Comparison of ENCODE assay signal across 14 mouse cellular contexts in genomic region chr11:50638868-50639220, GRCm38 (mm10). TPM values are rescaled to one million over a fixed set of nuclear protein-coding genes. Genes with fewer than 3 reads are reported as not detected.
DNase-seq lines count a peak whose midpoint lies in the region; TF ChIP-seq lines count a peak whose summit lies in the region.
"Had no signal": no experiment of that assay in that cellular context is flagged by ENCODE, and none has a peak within 500 bp of the region (broad histone marks: within the 10 kb centered on the region; RNA-seq: fewer than 3 reads in every experiment).

No protein-coding gene starts in this region.

- WGBS in bone marrow, adult 2 months = 71% methylated on average over 3 of the region's 3 CpGs

- DNase-seq in gastrocnemius, adult 2 months = no peak
- no peak for DNase-seq in gastrocnemius, adult 18-20 months (ENCODE audit: low spot score)
- DNase-seq in adrenal gland, postnatal 14 days = no peak
- DNase-seq: adrenal gland, adult 2 months; adrenal gland, postnatal 10 days; adrenal gland, postnatal 36 days; forebrain, postnatal 0 days had no signal

- TF ChIP-seq CTCF in gastrocnemius, adult 2 months (IDR thresholded peaks at IDR 0.05) = no peak
- no peak for TF ChIP-seq CTCF in bone marrow, adult 2 months (IDR thresholded peaks at IDR 0.05; ENCODE audit: control insufficient read depth, insufficient read depth, low read length)

- intact Hi-C loops in gastrocnemius, adult 2 months (cut with DNase I) = loop anchor here (5.0 kb wide), 1 partner anchor 33 kb away; no protein-coding TSS in a partner anchor

- TF ChIP-seq POLR2A in bone marrow, adult 2 months (IDR thresholded peaks at IDR 0.05; ENCODE audit: borderline replicate concordance, control insufficient read depth, low read depth, low read length) = no peak

- no peaks in the 10 kb centered on the region for H3K4me1 ChIP-seq in bone marrow, adult 2 months (ENCODE audit: control insufficient read depth, insufficient read depth, low read length)
- H3K4me1 ChIP-seq in brown adipose tissue, adult 24 weeks (ENCODE audit: control insufficient read depth, insufficient read depth, insufficient read length, low read length) = peaks cover 21% of the 10 kb centered on the region
- H3K4me1 ChIP-seq: embryonic facial prominence, embryonic 12.5 days; forebrain, embryonic 13.5 days; forebrain, embryonic 15.5 days had no signal

- no peak overlapping the region for H3K4me3 ChIP-seq in gastrocnemius, adult 2 months
- H3K4me3 ChIP-seq in bone marrow, adult 2 months (replicated peaks; ENCODE audit: control insufficient read depth, low read depth, low read length) = no peak overlapping the region
- no peak overlapping the region for H3K4me3 ChIP-seq in brown adipose tissue, adult 24 weeks (ENCODE audit: insufficient read depth, low read depth, low read length)
- H3K4me3 ChIP-seq: embryonic facial prominence, embryonic 10.5 days; embryonic facial prominence, embryonic 12.5 days; forebrain, embryonic 13.5 days; forebrain, embryonic 15.5 days had no signal

- H3K27ac ChIP-seq in gastrocnemius, adult 2 months = peak overlapping the region; percentile 60
- 0 out of 2 replicates have a peak overlapping the region, but pooled peaks have one; percentile 23 for H3K27ac ChIP-seq in bone marrow, adult 2 months (ENCODE audit: control insufficient read depth, insufficient read depth, low read depth, low read length, poor library complexity)
- H3K27ac ChIP-seq in brown adipose tissue, adult 24 weeks (replicated peaks; ENCODE audit: low read depth, low read length) = peak overlapping the region; percentile 73
- H3K27ac ChIP-seq: embryonic facial prominence, embryonic 10.5 days; embryonic facial prominence, embryonic 12.5 days; forebrain, embryonic 13.5 days; forebrain, embryonic 15.5 days had no signal

RNA-seq across cellular contexts. Expression of gene Adamts2, which starts 37.0 kb away (rescaled TPM):
- 1 to 10 TPM; 6.1 to 9.8 TPM for total RNA-seq in gastrocnemius, adult 2 months (2021)
- 1 to 10 TPM; 4.8 to 5.6 TPM for total RNA-seq in gastrocnemius, adult 18-20 months (2021)
- 2.6 and 3.0 TPM in 2 replicates for polyA plus RNA-seq in bone marrow, adult 2 months (2011; ENCODE audit: insufficient read depth, insufficient read length, low replicate concordance, missing spikeins)
- 5.2 and 6.1 TPM in 2 replicates for polyA plus RNA-seq in brown adipose tissue, adult 24 weeks (2012; ENCODE audit: insufficient read depth, insufficient read length, missing spikeins)
- 14.2 and 14.4 TPM in 2 replicates for total RNA-seq in adrenal gland, postnatal 14 days (2021)
- total RNA-seq: MEL had no signal

Comparison
In these comparisons a context has a peak if more than half of its experiments do, and no peak if none do; other contexts are left out.
1. H3K27ac ChIP-seq: peak in every context shown above with its lines; median percentile 73 in brown adipose tissue, adult 24 weeks; 60 in gastrocnemius, adult 2 months; 23 in bone marrow, adult 2 months.